Mouse (Mus musculus): ENCODE measurements around the gene Efhd1.

Gene Efhd1

GRCm38 (mm10) chr1:87266296-87267090 is 2.3 kb downstream of the Efhd1 start:
- no peak for DNase-seq (ENCODE audit: extremely low spot score, low read depth, low spot score)

GRCm38 (mm10) chr1:87270204-87270603 is 6.0 kb downstream of the Efhd1 start:
- no peak for DNase-seq (ENCODE audit: extremely low spot score, low read depth, low spot score)

- DNase-seq (ENCODE audit: extremely low spot score, low read depth, low spot score): no peak
Measured at GRCm38 (mm10) chr1:87270641-87271467, 6.7 kb downstream of the Efhd1 start.

- DNase-seq (ENCODE audit: extremely low spot score, low read depth, low spot score): no peak
Measured at GRCm38 (mm10) chr1:87271596-87271995, 7.4 kb downstream of the Efhd1 start.

GRCm38 (mm10) chr1:87272462-87272861 is 8.3 kb downstream of the Efhd1 start:
- DNase-seq (ENCODE audit: extremely low spot score, low read depth, low spot score): no peak

GRCm38 (mm10) chr1:87273514-87273942 is 9.4 kb downstream of the Efhd1 start:
- DNase-seq (ENCODE audit: extremely low spot score, low read depth, low spot score): no peak

GRCm38 (mm10) chr1:87274134-87274533 is 10.0 kb downstream of the Efhd1 start:
- no peak for DNase-seq (ENCODE audit: extremely low spot score, low read depth, low spot score)

- no peak for DNase-seq (ENCODE audit: extremely low spot score, low read depth, low spot score)
Measured at GRCm38 (mm10) chr1:87275151-87275550, 11.0 kb downstream of the Efhd1 start.

- no peak for DNase-seq (ENCODE audit: extremely low spot score, low read depth, low spot score)
Measured at GRCm38 (mm10) chr1:87276056-87276455, 11.9 kb downstream of the Efhd1 start.

- DNase-seq (ENCODE audit: extremely low spot score, low read depth, low spot score): no peak
Measured at GRCm38 (mm10) chr1:87280281-87280680, 16.1 kb downstream of the Efhd1 start.

GRCm38 (mm10) chr1:87281599-87282412 is 17.6 kb downstream of the Efhd1 start:
- DNase-seq (ENCODE audit: extremely low spot score, low read depth, low spot score): no peak

- DNase-seq (ENCODE audit: extremely low spot score, low read depth, low spot score): no peak
Measured at GRCm38 (mm10) chr1:87282413-87282788, 18.2 kb downstream of the Efhd1 start.

- no peak for DNase-seq (ENCODE audit: extremely low spot score, low read depth, low spot score)
Measured at GRCm38 (mm10) chr1:87283410-87283960, 19.3 kb downstream of the Efhd1 start.

GRCm38 (mm10) chr1:87287105-87287504 is 22.9 kb downstream of the Efhd1 start:
- no peak for DNase-seq (ENCODE audit: extremely low spot score, low read depth, low spot score)

GRCm38 (mm10) chr1:87291416-87291815 is 27.3 kb downstream of the Efhd1 start:
- no peak for DNase-seq (ENCODE audit: extremely low spot score, low read depth, low spot score)

GRCm38 (mm10) chr1:87292420-87293190 is 28.4 kb downstream of the Efhd1 start:
- DNase-seq (ENCODE audit: extremely low spot score, low read depth, low spot score): no peak

GRCm38 (mm10) chr1:87294063-87294710 is 30.0 kb downstream of the Efhd1 start:
- no peak for DNase-seq (ENCODE audit: extremely low spot score, low read depth, low spot score)

GRCm38 (mm10) chr1:87294951-87295350 is 30.8 kb downstream of the Efhd1 start:
- no peak for DNase-seq (ENCODE audit: extremely low spot score, low read depth, low spot score)

GRCm38 (mm10) chr1:87297346-87297925 is 33.3 kb downstream of the Efhd1 start:
- DNase-seq (ENCODE audit: extremely low spot score, low read depth, low spot score): no peak

Measured in hindlimb bud, embryonic 11.5 days (tissue).